Mouse (Mus musculus): ENCODE results near the gene Olfr8.
"Not testable (repeated sequence)": the region's sequence is repeated elsewhere in the genome, so short reads cannot be mapped to it uniquely, and the experiment has no call there.

The Olfr8 gene

DNA sequence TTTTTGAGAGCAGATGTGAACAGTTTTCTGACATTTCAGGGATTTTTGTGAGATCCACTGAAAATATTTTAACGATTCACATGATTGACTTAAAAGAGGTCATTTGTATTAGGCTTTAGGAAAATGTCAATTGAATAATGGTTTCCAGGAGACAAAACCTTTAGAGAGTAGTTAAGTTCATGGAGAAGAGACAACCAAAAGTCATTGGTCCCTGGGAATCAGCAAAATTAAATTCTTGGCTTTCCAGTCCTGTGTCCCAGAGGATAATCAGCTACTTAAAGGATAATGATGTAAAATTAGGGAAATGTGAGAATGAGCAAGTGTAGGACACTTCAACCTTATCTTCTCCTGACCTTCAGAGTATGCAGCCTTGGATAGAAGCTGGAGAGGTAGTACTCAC is at the start of gene Olfr8:
Olfr8 (plus strand) TSS at position 301 of the 400 bp plus-strand sequence.
- DNase-seq = not testable (repeated sequence)

DNA sequence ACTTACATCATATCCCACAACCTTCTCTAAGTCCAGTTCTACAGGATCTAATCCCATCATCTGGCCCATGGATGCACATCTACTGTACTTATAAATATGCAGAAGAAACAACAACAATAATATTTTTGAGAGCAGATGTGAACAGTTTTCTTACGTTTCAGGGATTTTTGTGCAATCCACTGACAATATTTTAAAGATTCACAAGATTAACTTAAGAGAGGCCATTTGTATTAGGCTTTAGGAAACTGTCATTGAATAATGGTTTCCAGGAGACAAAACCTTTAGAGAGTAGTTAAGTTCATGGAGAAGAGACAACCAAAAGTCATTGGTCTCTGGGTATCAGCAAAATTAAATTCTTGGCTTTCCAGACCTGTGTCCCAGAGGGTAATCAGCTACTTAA is 37.6 kb upstream of the Olfr8 start, which contains the start of gene Olfr1354:
Olfr1354 (plus strand) TSS at position 301 of the 400 bp plus-strand sequence.
- DNase-seq = not testable (repeated sequence)

DNA sequence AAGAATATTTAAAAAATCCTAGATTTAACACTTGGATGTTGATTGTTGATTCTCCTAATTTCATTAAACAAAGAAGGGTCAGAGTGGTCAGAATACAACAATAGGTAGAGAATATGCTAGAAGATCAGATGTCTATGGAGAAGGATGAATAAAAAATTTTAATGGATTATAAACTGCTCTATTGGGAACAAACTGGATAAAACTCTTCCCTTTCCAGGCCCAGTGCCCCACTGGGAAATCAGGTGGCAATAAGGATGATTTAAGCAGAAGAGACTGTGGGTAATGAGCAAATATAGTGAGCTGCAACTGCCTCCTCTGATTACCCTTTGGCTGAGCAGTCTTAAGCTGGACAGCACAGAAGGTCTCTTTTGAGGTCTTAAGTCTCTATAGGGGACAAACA is 12.6 kb downstream of the Olfr8 start, which contains the start of gene Olfr1353:
Olfr1353 (plus strand) TSS at position 301 of the 400 bp plus-strand sequence.
- DNase-seq = not testable (repeated sequence)

DNA sequence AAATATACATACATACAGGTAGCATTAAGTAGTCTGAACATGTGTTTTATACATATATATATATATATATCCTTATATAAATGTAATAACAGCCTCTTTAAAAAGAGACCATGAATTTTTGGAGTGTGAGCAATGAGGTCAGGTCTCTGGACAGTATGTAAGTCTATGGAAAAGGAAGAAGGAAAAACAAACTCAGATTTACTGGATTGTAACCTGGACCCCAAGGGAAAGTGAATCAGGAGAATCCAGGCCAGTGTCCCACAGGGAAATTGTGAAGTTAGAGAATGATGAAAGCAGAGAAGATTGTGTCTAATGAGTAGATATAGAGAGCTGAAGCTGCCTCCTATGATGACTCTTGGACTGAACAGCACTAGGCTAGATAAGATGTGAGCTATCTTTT is 30.3 kb downstream of the Olfr8 start, which contains the start of gene Olfr1352:
Olfr1352 (plus strand) TSS at position 301 of the 400 bp plus-strand sequence.
- no peak for DNase-seq
